Mouse (Mus musculus): Measurements from ENCODE around the gene Ubash3a.
A peak's percentile ranks its signal among the peaks of the same experiment; 100 is the strongest.

Ubash3a gene

DNA sequence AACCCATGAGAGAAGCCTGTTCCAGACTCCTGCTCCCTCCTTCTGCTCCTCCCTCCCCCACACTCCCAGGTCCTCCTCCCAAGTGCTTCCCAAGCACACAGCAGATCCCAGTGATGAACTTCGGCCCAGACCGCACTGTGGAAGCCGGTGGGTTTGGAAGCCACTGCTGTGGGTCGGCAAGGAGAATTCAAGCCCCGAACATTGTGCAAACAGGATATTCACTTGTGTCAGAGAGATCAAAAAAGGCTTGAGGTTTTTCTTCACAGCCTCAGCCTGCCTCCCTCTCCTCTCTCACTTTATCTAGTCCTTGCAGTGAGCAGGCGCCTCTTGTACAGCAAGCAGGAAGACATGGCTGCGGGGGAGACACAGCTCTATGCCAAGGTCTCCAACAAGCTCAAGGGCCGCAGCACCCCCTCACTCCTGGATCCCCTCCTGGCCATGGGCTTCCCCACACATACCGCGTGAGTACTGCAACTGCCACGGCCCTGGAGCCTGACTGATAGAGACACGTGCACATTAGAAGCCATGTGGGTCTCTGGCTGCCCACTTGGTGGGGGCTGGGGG is at the start of gene Ubash3a:
Gene Ubash3a (plus strand): TSS at position 103 of the 564 bp plus-strand sequence.
- peak; percentile 73 to 75 for DNase-seq (ENCODE audit: low spot score in 2 of 2)

DNA sequence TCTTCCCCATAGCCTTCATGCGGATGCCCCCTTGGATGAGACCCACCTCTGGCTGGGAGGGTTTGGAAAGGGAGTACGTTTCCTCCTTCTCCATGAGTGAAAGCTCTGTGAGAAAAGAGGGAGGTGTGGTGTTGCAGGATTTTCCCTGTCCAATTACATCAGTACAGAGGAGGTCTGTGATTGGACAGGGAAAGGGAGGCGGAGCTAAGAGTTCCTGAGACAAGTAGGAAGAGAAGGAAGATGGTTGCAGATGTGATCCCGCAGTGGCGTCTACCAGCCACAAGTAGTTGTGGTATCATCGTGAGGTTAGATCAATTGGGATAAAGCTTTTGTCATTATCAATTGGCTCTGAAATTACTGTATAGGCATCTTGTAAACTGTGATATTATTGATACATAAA is 49.8 kb upstream of the Ubash3a start:
- no peak for DNase-seq (ENCODE audit: low spot score in 2 of 2)

DNA sequence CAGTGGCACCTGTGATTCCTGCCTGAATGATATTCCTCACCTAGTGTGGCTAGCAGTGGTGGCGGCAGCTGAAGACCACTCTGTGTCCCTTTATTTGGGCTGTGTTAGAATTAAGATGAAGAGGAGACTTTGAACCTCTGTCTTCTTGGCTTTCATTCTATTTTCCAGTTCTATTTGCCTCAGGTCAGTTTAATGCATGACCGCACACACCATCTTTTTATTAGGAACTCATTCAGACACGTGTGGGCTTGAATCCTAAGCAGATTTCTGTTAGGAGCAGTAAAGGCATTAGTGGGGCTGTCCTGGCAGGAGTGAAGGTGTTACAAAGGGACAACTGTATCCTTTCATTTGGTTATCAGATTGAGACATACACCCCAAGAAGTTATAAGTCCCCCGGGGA is 47.4 kb upstream of the Ubash3a start:
- no peak for DNase-seq (ENCODE audit: low spot score in 2 of 2)

DNA sequence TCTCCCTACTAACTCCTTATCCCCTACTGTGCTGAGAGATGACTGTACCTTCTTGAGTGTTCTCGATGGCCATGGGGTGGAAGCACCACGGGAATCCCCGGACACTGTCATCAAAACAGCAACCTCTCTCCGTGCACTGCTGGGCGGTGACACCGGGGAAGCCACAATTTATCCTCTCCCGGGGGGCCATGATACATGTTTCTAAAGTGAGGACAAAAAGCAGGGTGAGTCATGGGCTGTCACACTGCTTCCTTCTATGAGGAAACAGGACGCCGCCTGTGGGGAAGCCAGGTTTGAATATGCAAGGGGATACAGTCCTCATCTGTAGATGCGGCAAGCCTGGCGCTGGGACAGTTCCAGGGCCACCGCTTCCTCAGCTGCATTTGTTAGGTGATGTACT is 45.1 kb upstream of the Ubash3a start:
- peak in 1 of 2 experiments; percentile 17 for DNase-seq (ENCODE audit: low spot score in 2 of 2)

GRCm38 (mm10) chr17:31163821-31164220 is 43.9 kb upstream of the Ubash3a start:
- DNase-seq (ENCODE audit: low spot score in 2 of 2), result peak; percentile 72 to 80

DNA sequence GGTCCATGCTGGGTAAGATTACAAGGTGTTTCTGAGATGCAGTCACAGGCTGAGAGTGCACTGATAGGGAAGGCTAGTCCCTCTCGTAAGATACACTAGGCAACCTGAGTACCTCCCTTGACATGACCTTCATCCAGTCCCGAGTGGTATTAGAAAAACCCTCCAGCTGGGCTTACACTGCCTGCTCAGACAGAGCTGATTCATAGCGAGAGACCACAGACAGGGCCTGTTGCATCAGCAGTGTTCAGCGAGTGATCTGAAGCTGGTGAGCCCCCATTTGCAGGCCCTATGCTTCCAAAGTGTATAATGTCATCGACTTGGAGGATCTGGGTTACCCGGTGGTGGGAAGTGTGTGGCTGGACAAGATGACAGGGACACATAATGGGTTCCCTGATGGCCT is 42.5 kb upstream of the Ubash3a start, which contains the start of gene Tff1:
Gene Tff1 (minus strand): TSS at position 151 of the 400 bp plus-strand sequence.
- DNase-seq (ENCODE audit: low spot score in 2 of 2), result no peak

GRCm38 (mm10) chr17:31169796-31170195 is 37.9 kb upstream of the Ubash3a start:
- no peak for DNase-seq (ENCODE audit: low spot score in 2 of 2)

- DNase-seq (ENCODE audit: low spot score in 2 of 2), result peak; percentile 50 to 64
Observed at GRCm38 (mm10) chr17:31176321-31176720, 31.4 kb upstream of the Ubash3a start.

GRCm38 (mm10) chr17:31181490-31181889 is 26.2 kb upstream of the Ubash3a start:
- no peak for DNase-seq (ENCODE audit: low spot score in 2 of 2)

GRCm38 (mm10) chr17:31183180-31183974 is 24.3 kb upstream of the Ubash3a start:
- DNase-seq (ENCODE audit: low spot score in 2 of 2), result peak; percentile 48 to 57

DNA sequence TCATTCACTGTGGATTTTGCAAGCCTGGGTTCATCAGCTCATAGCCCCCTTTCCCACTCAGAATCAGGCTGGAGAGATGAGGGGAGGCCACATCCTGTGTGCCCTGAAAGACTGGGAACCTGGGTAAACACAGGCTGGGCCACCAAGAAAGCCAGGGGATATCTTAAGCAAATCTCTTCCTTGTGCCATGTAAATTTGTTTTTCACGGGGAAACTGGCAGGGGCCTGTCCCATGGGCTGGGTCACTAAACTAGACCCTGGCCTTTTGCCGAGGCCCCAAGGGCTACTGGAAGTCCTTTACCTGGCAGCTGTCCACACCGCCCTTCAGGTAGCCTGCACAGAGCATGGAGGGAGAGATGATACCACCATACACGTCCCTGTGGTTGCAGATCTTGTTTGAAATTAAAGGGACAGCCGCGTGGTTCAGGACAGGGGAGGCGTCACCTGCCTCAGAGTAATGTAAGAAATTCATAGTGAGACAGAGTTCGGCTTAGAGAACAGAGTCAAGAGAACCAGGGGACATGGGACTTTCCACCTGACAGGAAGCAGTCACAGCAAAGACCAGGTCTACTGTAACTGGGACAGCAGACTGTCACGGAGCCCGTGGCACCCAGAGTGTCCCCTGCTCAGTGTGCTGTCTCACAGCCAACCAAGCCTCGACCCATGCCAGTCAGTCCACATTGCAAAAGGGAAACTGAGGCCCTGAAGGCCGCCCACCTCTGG is 23.2 kb upstream of the Ubash3a start:
- DNase-seq (ENCODE audit: low spot score in 2 of 2), result no peak

DNA sequence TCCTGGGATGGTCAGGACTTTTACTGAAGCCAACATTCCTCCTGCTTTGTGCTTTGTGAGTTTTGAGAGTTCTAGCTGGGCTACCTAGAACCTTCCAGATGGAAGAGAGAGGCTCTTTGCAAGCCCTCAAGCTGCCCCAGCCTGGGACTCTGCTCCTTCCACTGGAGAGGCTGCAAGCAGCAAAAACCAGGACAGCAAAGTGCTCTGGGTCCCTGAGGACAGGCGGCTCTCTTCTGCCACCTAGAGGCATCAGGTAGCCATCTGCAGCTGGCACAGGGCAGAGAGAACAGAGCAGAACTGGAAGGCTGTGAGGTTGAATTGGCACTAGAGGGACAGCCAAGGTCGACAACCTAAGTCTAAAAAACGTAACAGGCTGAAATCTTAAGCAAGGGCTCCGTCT is 20.3 kb upstream of the Ubash3a start:
- peak; percentile 74 to 88 for DNase-seq (ENCODE audit: low spot score in 2 of 2)

GRCm38 (mm10) chr17:31191825-31192224 is 15.8 kb upstream of the Ubash3a start:
- no peak for DNase-seq (ENCODE audit: low spot score in 2 of 2)

DNA sequence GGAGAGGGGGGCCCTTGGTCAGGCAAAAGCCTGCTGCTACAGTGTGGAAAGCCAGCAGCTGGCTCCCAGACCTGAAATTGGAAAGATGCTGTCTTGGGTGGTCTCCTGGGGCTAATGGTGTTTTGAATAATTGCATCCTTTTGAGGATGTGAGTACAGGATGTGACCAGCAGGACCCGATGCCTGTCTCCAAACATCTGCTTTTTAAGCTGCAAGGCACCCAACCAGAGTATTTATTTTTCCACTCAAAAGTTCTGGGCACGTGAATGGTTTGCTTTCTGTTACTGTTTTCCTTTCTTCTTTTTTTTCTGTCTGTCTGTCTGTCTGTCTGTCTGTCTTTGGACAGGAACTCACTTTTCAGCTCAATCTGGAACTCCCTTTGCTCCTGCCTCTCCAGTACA is 15.0 kb upstream of the Ubash3a start:
- no peak for DNase-seq (ENCODE audit: low spot score in 2 of 2)

DNA sequence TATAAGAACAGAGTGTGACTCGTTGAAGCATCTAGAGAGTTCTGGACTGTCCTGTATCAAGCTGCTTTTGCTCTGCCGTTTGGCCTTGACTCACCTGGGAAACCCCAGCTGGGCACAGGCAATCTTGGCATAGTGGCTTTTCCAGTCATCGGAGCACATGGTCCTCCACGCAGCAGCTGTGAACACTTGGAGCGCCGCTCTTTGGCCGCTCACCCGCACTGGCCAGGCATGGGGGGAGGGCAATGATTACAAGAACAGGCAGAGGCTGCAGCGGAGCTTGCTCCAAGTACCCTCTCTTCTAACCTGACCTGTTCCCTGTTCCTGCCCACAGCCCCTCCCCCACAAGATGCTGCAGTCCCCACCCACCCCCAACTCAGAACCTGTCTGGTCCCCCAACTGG is 14.3 kb upstream of the Ubash3a start:
- no peak for DNase-seq (ENCODE audit: low spot score in 2 of 2)

DNA sequence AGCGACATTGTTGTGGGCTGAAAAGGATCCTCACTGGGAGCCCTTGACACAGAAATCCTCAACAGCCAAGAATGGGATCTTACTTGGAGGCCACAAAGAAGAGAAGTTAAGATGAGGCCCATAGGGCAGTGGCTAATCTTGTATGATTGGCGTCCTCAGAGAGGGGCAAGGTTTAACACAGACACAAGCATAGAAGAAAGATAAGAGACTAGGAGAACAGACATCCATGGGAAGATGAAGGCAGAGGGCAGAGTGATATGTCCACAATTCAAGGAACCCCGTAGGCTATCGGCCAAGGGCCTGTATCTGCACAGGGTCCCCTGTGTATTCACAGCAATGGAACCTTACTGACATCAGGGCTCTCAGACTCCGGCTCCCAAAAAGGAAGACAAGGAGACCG is 12.5 kb upstream of the Ubash3a start:
- DNase-seq (ENCODE audit: low spot score in 2 of 2), result no peak

DNA sequence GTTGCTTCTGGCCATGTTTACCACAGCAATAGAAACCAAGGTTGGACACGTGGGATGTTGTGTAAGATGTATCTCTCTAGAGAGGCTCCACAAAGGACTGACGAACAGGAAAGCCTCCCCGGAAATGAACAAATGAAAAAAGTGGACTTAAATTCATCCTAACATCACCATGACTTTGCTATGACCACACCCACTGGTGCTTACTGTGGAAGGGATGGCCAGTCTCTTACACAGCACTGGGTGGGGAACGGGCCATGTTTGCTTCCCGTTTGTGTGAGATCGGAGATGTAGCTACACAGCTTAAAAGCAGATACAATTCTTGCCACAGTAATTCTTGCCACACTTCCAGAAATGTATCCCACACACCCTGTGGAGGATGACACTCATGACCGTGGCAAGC is 11.4 kb upstream of the Ubash3a start:
- no peak for DNase-seq (ENCODE audit: low spot score in 2 of 2)

GRCm38 (mm10) chr17:31198877-31199276 is 8.8 kb upstream of the Ubash3a start, which contains the start of gene Tmprss3:
TSS of gene Tmprss3 (minus strand) at chr17:31198977.
- no peak for DNase-seq (ENCODE audit: low spot score in 2 of 2)

GRCm38 (mm10) chr17:31208654-31209053 is 981 bp downstream of the Ubash3a start:
- DNase-seq (ENCODE audit: low spot score in 2 of 2), result no peak

DNA sequence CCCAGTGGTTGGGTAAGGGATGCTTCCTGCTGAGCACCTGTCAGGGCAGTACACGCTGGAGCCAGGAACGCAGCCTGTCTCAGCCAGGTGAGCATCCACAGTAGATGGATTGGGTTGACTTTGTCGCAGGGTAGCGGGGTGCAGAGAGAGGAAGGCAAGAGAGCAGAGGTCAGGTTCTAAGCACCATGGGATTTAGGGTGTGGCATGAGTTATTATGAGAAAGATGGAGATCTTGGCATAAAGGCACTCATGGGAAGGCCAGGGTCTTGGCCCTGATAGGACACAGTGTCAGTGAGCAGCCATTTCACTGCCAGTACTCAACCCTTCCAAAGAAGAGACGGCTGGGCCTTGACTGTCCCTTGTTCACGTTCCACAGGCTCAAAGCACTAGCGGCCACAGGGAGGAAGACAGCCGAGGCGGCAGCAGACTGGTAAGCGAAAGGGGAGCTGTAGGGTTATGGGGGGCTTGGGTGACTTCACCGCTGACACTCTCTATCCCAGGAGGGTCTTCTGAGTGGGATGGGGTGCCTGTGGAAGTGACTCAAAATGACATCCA is 1.8 kb downstream of the Ubash3a start:
- DNase-seq (ENCODE audit: low spot score in 2 of 2), result no peak

GRCm38 (mm10) chr17:31210299-31210698 is 2.6 kb downstream of the Ubash3a start:
- DNase-seq (ENCODE audit: low spot score in 2 of 2), result no peak

DNA sequence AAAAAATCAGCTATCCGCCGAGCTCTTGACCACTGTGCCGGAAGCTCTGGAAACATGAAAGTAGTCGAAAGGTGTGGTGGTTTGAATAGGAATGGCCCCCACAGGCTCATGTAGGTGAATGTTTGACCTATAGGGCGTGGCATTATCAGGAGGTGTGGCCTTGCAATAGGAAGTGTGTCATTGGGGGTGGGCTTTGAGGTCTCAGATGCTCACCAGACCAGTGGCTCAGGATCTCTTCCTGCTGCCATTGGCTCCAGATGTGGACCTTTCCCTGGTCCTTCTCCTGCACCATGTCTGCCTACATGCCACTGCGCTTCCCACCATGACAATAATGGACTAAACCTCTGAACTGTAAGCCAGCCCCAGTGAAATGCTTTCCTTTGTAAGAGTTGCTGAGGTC is 4.2 kb downstream of the Ubash3a start:
- DNase-seq (ENCODE audit: low spot score in 2 of 2), result no peak

Data from thymus, postnatal 10 days (tissue).